Mouse (Mus musculus): ENCODE results near the gene 1700092M07Rik.

GRCm38 (mm10) chr19:8726609-8727390 lies 13.7 kb upstream of the 1700092M07Rik start:
- no peak for TF ChIP-seq CTCF (IDR thresholded peaks at IDR 0.05; ENCODE audit: low read depth)
- TF ChIP-seq EP300 (IDR thresholded peaks at IDR 0.05; ENCODE audit: low read depth): no peak; the same call in 1 of the 2 replicates

Measured in liver, embryonic 14.5 days (tissue).